Mouse (Mus musculus) midbrain, embryonic 16.5 days (tissue): Measurements from ENCODE around the gene Atp6v0e2. TPM values are rescaled to one million over a fixed set of nuclear protein-coding genes. Genes with fewer than 3 reads are reported as not detected.
"Not testable (repeated sequence)": the region's sequence is repeated elsewhere in the genome, so short reads cannot be mapped to it uniquely, and the experiment has no call there.

Experiments used
- ATAC-seq: fragments of 200-750 bp; cut with Nextera tagmentation; 2 replicates; pipeline ENCODE4 v1.8.0; 2017; ENCODE audit warnings: moderate TSS enrichment
- H3K27ac ChIP-seq: fragments of 300-500 bp; sonication (generic); 2 replicates; pipeline ENCODE4 v1.5.1; 2014; ENCODE audit warnings: mild to moderate bottlenecking, low read length, mixed read lengths
- H3K27me3 ChIP-seq: fragments of 300-500 bp; sonication (generic); 2 replicates; pipeline ENCODE4 v1.6.1; 2014; ENCODE audit warnings: low read depth, low read length, mixed read lengths; ENCODE audit not compliant: control insufficient read depth, insufficient read depth
- H3K36me3 ChIP-seq: fragments of 300-500 bp; sonication (generic); 2 replicates; pipeline ENCODE4 v1.6.1; 2014; ENCODE audit warnings: mild to moderate bottlenecking, low read length, moderate library complexity, mixed read lengths; ENCODE audit not compliant: control insufficient read depth, insufficient read depth
- H3K4me1 ChIP-seq: fragments of 300-500 bp; sonication (generic); 2 replicates; pipeline ENCODE4 v1.6.1; 2014; ENCODE audit warnings: mild to moderate bottlenecking, low read length, mixed read lengths; ENCODE audit not compliant: control insufficient read depth, insufficient read depth
- H3K4me2 ChIP-seq: fragments of 300-500 bp; sonication (generic); 2 replicates; pipeline ENCODE4 v1.6.1; 2014; ENCODE audit warnings: mild to moderate bottlenecking, low read length, mixed read lengths
- H3K4me3 ChIP-seq: fragments of 300-500 bp; sonication (generic); 2 replicates; pipeline ENCODE4 v1.5.1; 2014; ENCODE audit warnings: low read depth, mild to moderate bottlenecking, low read length, moderate library complexity, mixed read lengths
- H3K9ac ChIP-seq: fragments of 300-500 bp; sonication (generic); 2 replicates; pipeline ENCODE4 v1.6.1; 2014; ENCODE audit warnings: low read depth, low read length, mixed read lengths
- H3K9me3 ChIP-seq: fragments of 300-500 bp; sonication (generic); replicated peaks from 2 replicates; pipeline ENCODE4 v1.6.1; 2014; ENCODE audit warnings: mild to moderate bottlenecking, low read length, mixed read lengths; ENCODE audit not compliant: control insufficient read depth, poor library complexity, severe bottlenecking
- WGBS: fragments of 180-500 bp; shearing (Covaris S2); extraction: QIAGEN DNeasy Blood & Tissue Kit; methylation state at CpG from one replicate; pipeline ENCODE4 v1.1.7; 2014; 5-methylcytosine and 5-hydroxymethylcytosine counted together
- polyA plus RNA-seq: library from polyadenylated mRNA; unstranded; fragments of >200 nt; fragmentation: Nextera tagmentation; extraction: Ambion mirVana; gene quantifications from 2 replicates; pipeline ENCODE4 v1.2.1, GENCODE M21; 2015

Atp6v0e2 gene
- polyA plus RNA-seq, 1 experiment from 2014 or later = 362 TPM

DNA sequence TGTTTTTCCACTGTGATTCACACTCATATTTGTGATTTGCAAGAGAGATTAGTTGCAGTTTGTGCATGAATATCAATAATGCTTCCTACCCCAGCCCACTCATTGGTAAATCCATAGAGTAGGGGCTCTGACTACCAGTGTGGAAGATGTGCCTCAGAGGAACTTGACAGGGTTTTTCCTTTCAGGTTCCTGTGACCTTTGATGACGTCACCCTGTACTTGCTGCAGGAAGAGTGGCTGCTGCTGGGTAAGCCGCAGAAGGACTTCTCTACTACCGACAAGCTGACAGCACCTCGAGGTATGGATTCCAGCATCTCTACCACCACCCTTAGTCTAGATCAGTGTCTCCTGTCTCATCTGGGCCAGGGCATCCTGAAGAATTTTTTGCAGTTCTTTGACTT lies 29.3 kb upstream of the Atp6v0e2 start:
- Histone ChIP-seq H3K9ac (no peak overlapping the region), H3K4me3 (no peak overlapping the region), H3K4me1 (peaks cover 5% of the 10 kb centered on the region), H3K9me3 (no peaks in the 10 kb centered on the region), H3K36me3 (peaks cover 8% of the 10 kb centered on the region; the same call in 1 of the 2 replicates), H3K27me3 (no peaks in the 10 kb centered on the region), H3K4me2 (no peak overlapping the region), H3K27ac (no peak overlapping the region)
- ATAC-seq = no peak
- WGBS = 80% methylated on average over 4 of the region's 4 CpGs

- no peak overlapping the region for H3K9ac ChIP-seq
- no peaks in the 10 kb centered on the region for H3K27me3 ChIP-seq
- H3K4me3 ChIP-seq = no peak overlapping the region
- peaks cover 21% of the 10 kb centered on the region for H3K36me3 ChIP-seq
- no peak overlapping the region for H3K27ac ChIP-seq
- no peaks in the 10 kb centered on the region; the same call in 1 of the 2 replicates for H3K4me1 ChIP-seq
- H3K9me3 ChIP-seq = no peaks in the 10 kb centered on the region
- no peak for ATAC-seq
- no peak overlapping the region for H3K4me2 ChIP-seq
- WGBS = 86% methylated on average over 4 of the region's 4 CpGs
Observed at GRCm38 (mm10) chr6:48510426-48510825, 27.0 kb upstream of the Atp6v0e2 start.

DNA sequence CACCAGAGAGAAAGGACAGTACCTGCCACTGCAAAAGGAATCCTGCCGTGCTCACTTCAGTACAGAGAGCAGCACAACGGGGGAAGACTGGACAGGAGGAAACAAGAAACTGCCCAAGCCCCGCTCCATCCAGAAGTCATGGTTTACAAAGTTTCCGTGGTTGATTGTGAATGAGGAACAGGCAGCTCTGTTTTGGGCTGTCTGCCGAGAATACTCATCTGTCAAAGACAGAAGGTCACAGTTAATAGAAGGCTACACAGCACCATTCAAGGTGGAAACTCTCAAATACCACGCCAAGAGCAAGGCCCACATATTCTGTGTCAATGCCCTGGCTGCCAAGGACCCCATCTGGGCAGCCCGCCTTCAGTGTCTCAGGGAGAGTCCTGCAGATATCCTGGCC lies 25.6 kb upstream of the Atp6v0e2 start:
- WGBS = 92% methylated on average over 7 of the region's 7 CpGs
- no peaks in the 10 kb centered on the region for H3K4me1 ChIP-seq
- no peaks in the 10 kb centered on the region for H3K27me3 ChIP-seq
- no peak overlapping the region for H3K27ac ChIP-seq
- no peaks in the 10 kb centered on the region for H3K9me3 ChIP-seq
- peaks cover 31% of the 10 kb centered on the region for H3K36me3 ChIP-seq
- H3K4me3 ChIP-seq = no peak overlapping the region
- ATAC-seq = no peak
- H3K4me2 ChIP-seq = no peak overlapping the region
- no peak overlapping the region for H3K9ac ChIP-seq

GRCm38 (mm10) chr6:48524882-48525281 lies 12.5 kb upstream of the Atp6v0e2 start:
- not testable (repeated sequence) for H3K4me3 ChIP-seq, H3K27me3 ChIP-seq, H3K4me1 ChIP-seq, H3K4me2 ChIP-seq, ATAC-seq, H3K9ac ChIP-seq, H3K27ac ChIP-seq, H3K9me3 ChIP-seq
- H3K36me3 ChIP-seq = peaks cover 11% of the 10 kb centered on the region; the same call in 1 of the 2 replicates
- WGBS = over 99% methylated on average over 13 of the region's 16 CpGs

- H3K36me3 ChIP-seq = peaks cover 10% of the 10 kb centered on the region
- WGBS = 72% methylated on average over 9 of the region's 9 CpGs
- no peak overlapping the region for H3K4me2 ChIP-seq
- H3K9ac ChIP-seq = no peak overlapping the region
- H3K27me3 ChIP-seq = no peaks in the 10 kb centered on the region
- no peak overlapping the region for H3K4me3 ChIP-seq
- ATAC-seq = no peak
- H3K4me1 ChIP-seq = no peaks in the 10 kb centered on the region
- H3K27ac ChIP-seq = no peak overlapping the region
- no peaks in the 10 kb centered on the region for H3K9me3 ChIP-seq
Observed at GRCm38 (mm10) chr6:48527901-48528300, 9.5 kb upstream of the Atp6v0e2 start.

DNA sequence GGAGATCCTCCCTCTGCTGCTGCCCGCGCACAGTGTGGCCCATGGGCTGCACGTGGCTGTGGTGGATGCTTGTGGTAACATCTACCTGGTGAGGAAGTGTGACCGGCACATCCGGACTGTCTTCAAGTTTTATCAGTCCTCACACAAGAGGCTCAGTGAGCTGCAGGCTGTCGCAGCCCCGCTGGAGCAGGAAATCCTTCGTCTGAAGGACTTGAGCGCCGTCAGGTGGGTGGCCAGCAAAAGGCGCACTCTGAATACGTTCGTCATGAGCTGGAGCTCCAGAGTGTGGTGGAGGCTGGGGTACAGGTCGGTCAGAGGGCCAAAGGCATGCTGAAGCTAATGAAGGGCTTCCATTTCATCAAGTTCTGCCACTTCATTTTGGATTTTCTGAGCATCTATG lies 8.2 kb upstream of the Atp6v0e2 start:
- Histone ChIP-seq H3K9me3 (no peaks in the 10 kb centered on the region), H3K36me3 (peaks cover 10% of the 10 kb centered on the region), H3K27me3 (no peaks in the 10 kb centered on the region), H3K4me3 (no peak overlapping the region), H3K4me2 (no peak overlapping the region), H3K27ac (no peak overlapping the region), H3K4me1 (no peaks in the 10 kb centered on the region), H3K9ac (no peak overlapping the region)
- no peak for ATAC-seq
- WGBS = 80% methylated on average over 14 of the region's 14 CpGs

- no peak overlapping the region; the same call in 1 of the 2 replicates for H3K9ac ChIP-seq
- peaks cover 10% of the 10 kb centered on the region for H3K36me3 ChIP-seq
- no peak overlapping the region for H3K4me2 ChIP-seq
- no peaks in the 10 kb centered on the region for H3K9me3 ChIP-seq
- ATAC-seq = no peak
- no peak overlapping the region for H3K27ac ChIP-seq
- no peaks in the 10 kb centered on the region for H3K27me3 ChIP-seq
- H3K4me3 ChIP-seq = no peak overlapping the region
- no peaks in the 10 kb centered on the region for H3K4me1 ChIP-seq
- WGBS = 86% methylated on average over 16 of the region's 16 CpGs
Observed at GRCm38 (mm10) chr6:48529871-48530440, 7.5 kb upstream of the Atp6v0e2 start.

GRCm38 (mm10) chr6:48530862-48531261 lies 6.6 kb upstream of the Atp6v0e2 start:
- Histone ChIP-seq H3K27me3 (no peaks in the 10 kb centered on the region), H3K4me2 (no peak overlapping the region), H3K9ac (no peak overlapping the region), H3K27ac (no peak overlapping the region), H3K4me1 (no peaks in the 10 kb centered on the region), H3K4me3 (no peak overlapping the region), H3K9me3 (no peaks in the 10 kb centered on the region), H3K36me3 (peaks cover 6% of the 10 kb centered on the region)
- 83% methylated on average over 2 of the region's 2 CpGs for WGBS
- ATAC-seq = no peak

DNA sequence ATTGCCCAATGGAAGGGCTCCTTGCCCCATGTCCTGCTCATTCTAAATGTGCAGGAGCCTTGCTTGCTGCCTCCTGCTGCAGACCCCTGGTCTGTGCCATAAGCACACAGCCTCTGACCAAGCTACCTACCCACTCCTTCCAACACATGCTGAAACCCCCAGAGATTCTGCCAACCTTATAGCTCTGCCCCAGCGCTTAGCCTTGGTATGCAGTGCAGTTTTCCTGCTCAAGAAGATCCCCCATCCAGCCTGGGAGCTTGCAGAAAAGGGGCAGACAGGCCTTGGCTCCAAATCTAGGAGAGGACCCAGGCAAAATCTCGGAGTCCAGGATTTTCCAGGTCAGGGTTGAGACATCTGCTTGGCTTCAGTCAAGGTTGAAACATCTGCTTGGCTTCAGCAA lies 3.9 kb upstream of the Atp6v0e2 start:
- Histone ChIP-seq H3K4me1 (peaks cover 14% of the 10 kb centered on the region), H3K4me3 (no peak overlapping the region), H3K4me2 (no peak overlapping the region), H3K9me3 (no peaks in the 10 kb centered on the region), H3K27ac (no peak overlapping the region), H3K27me3 (no peaks in the 10 kb centered on the region), H3K9ac (no peak overlapping the region), H3K36me3 (peaks cover 2% of the 10 kb centered on the region; the same call in 1 of the 2 replicates)
- no peak for ATAC-seq
- WGBS = 88% methylated on average over 2 of the region's 2 CpGs
